Mouse (Mus musculus) liver, adult (tissue): ENCODE data around the gene Lmntd1.

ENCODE experiments used
- GATA4 ChIP-seq: IDR thresholded peaks from 2 replicates; pipeline ENCODE4 v1.6.1; 2014; ENCODE audit warnings: mild to moderate bottlenecking, low read length; ENCODE audit not compliant: insufficient replicate concordance

The Lmntd1 gene

DNA sequence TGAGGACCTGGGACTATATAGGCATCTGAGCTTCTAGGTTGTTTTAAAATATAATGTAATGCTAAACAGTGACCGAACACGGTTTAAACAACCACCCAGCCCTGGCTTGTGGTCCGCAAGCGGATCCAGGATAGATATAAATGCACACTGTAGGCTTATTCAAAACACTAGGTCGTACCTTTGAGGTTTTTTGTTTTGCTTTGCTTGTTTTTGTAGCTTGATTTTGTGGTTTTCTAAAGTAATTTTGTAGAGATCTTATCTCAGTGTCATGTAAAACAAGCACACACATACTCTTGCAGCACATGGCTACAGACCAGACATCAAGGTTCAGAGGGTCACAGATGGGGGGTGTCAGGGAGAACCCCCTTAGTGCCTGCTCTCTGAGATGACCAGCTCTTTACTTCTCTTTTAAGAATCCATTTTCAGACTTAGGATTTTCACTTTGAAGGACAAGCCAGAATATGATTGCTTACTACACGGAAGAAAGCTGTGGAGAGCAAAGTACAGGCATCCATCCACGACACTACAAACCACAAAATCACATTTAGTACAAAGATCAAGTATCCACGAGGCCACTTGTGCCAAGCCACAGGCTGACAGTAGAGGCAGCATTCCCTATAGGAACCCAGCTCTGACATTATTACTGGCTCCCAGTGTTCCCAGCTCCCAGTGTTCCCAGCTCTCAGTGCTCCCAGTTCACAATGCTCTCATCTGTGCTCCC, 196.2 kb downstream of the Lmntd1 start:
- no peak for TF ChIP-seq GATA4

DNA sequence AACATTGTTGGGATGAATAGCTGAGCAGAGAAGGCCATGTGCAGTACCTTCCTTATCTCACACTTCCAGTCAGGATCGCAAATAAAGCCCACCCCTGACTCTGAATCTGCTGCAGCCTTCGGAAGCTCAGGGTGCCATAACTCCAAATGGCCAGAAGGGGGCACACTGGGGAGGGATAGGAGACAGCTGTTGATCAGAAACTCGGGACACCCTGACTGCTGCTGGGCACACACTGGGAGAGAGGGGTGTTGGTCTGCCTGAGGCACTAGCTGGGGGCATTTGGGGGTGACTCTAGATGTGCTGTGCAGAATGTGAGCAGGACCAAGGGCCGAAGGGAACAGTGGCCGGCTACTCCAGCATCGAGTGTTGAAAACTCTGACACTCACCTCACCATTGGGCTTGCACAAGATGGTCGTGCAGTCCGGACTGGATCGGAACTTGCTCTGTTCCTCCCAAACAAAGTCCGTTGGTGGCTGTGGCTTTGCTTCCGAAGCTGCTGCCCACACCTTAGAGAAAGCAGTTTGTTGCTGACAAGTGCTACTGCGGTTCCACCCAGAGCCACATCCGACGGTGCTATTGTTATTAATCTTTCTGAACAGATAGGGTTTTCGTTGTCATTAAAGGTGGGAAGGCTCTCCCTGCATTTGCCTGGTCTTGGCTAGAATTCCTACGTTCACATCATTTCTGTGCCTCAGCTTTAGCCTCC, 197.0 kb downstream of the Lmntd1 start:
- TF ChIP-seq GATA4 = no peak

DNA sequence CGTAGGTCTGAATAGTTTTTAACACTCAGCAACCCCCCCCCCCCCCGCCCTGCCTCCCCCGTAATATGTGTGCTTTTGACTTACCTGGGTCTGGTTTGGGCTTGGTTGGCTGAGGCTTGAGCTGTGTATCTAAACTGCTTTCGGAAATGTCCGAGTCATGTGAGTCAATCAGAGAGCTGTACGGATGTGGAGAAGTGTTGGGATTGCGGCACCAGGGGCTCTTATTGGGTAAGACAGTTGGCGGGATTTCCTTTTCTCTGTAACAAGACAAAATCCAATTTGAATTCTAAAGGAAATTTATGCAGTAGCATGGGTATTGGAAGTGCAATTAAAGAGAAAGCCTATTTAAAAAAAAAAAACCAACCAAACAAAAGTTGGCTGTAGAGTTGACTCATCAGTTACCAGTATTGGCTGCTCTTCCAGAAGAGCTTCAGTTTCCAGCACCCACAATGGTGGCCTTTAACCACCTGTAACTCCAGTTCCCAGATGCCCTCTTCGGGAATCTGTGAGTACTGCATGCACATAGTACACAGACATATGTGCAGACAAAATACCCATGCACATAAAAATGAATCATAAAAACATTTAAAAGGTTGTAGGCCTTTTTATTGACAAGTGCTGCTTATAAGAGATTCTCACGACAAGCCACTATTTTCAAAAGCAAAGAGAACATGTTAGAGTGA, 209.6 kb downstream of the Lmntd1 start:
- TF ChIP-seq GATA4 = no peak

DNA sequence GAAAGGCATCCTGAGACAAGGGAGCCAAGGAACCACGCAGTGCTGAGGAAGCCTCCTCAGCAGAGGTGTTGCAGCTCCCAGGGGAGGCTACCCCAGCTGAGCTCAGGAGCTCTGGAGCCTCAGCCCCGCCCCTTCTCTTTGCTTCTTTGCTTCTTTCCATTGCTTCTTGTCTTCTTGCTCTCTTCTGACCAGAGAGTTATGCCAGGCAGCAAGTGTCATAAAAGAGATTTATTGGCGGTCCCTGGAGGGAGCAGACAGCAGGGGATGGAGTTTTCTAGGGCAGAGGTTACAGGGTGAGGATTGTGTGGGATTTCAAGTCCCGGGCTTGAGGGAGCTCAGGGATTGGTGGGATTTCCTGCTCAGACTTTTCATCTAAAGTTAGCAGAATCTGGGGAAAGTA, 213.0 kb downstream of the Lmntd1 start:
- no peak for TF ChIP-seq GATA4

DNA sequence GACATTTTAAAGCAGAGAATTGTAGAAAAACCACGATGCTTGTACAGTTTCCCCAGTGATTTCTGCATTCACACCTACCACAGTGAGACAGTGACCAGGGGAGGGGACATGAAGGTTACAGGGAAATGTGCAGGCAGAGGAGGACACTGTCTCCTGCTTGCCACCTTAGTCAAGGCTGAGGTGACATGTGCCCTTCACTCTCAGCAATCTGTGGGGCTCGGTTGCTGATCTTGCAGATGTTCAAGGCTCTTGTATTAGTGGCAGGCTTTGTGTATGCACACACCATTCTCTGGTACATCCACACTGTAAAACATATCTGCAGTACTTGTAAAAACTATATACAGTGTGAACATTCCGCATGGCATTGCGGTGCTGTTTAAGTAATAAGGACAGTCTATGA, 216.2 kb downstream of the Lmntd1 start:
- TF ChIP-seq GATA4 = no peak

DNA sequence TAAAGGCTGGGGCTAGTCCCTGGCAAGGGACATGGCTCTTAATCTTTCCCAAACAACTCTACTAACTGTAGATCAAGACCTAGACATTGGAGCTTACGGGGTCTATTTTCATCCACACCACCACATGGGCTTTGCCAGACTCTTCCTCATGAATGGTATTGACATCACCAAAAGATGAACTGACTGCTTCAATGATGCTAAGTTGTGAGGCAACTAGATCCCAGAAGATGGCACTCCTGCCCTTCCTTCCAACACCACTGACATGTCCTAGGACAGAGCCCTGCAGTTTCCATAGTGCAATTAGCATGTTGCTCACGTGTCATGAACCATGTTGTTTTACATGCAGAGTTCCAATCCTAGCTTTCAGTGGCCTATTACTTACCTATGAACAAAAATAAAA, 217.6 kb downstream of the Lmntd1 start:
- TF ChIP-seq GATA4 = no peak

DNA sequence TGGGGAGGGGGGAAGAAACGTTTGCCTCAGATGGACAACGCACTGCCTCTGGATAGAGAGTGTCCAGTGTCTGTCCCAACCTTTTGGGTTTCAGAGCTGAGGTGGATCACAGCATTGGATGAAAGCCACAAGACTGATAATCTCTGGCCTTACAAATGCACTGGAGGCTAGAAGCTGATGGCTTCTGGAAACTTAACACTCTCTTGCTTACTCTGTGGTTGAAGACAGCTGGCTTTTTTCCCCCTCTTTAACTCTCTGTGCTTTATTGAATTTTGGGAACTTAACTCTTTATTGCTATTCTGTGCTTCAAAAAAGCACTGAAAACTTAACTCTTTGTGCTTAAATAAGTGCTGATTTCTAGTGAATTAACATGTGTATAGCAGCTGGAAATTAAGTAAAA, 223.7 kb downstream of the Lmntd1 start:
- TF ChIP-seq GATA4 = no peak

DNA sequence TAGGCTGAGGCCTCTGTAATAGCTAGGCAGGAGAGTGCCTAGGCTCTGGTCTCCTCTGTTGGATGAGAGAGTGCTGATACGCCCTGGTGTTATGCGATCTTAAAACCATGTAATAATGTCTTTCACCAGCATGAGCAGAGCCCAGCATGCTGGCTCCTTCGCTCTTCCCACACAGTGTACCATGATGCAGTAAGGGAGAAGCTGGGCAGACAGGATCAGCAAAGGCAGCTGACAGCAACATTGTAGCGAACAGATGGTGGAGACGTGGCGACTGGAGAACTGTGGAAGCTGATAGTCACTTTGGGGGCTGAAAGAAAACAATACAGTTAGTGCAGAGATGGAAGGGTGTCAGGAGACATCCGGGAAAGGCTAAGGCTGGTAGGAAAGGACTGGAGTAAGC, 224.2 kb downstream of the Lmntd1 start:
- no peak for TF ChIP-seq GATA4

DNA sequence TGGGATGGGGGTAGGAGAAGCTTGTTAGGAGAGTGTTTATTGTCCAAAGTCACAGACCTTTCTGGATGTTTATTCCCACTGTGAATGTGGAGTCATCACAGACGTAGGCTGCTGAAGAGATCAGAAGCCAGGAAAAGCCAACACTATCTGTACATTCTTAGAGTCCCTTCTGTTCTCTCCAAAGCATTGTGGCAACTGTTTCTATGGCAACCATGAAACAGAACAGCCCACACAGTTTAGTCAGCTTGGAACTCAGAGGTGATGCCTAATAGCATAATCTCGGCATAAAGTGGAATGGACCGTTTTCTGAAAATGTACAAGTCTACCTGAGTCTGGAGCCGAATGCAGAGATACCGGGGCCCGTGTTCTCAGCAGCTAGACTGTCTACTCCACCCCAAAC, 226.7 kb downstream of the Lmntd1 start:
- no peak for TF ChIP-seq GATA4

DNA sequence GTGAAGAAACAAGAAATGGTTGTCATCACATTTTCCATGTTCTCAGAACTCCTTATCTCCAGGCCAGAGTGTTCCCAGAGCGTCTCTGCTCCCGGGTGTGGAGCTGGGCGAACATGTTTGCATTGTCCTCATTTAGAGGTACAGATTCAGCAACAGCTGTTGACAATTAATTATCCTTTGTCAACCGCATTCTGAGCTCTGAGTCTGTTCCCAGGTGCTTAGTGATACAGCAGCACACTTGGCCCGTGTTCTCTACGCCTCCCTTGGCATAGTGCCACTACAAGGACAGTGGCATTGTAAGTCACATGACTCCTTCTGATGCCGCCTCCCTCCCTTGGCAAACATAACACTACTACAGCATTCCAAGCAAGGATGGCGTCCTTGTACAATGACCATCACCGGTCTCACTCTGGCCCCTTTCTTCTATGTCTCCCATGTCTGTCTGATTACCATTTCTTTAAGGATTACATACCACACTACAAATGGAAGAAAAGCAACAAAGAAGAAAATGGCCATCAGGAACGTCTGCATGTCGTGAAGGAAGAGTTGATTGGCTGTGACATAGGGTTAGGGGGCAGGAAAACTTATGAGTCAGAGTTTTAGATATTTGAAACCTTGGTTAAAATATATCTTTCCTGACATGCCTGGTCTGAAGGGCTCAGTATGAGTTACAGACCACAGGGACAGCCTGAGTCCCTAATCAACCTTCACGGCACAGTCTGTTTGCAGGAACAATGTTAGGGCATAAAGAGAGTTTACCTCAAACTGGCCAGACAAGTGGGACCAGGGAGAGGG, 231.3 kb downstream of the Lmntd1 start:
- TF ChIP-seq GATA4 = no peak

DNA sequence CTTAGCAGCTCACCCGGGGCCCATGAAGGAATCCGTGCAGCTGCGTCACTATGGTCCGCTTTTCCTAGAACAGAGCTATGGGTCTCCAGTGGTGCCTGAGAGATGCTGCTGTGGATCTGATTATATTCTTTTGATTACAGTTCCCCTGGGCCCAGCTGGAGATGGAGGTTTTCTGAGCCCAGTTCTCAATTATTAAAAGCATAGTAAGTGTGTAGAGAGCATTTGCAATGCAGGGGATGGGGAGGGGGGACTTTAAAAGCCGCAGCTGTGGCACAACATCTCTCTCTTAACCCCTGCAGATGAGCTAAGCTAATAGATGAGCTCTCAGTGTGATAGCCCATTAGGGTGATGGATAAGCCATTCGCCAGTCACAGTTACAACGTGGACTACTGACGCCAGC, 233.2 kb downstream of the Lmntd1 start:
- TF ChIP-seq GATA4 = no peak

DNA sequence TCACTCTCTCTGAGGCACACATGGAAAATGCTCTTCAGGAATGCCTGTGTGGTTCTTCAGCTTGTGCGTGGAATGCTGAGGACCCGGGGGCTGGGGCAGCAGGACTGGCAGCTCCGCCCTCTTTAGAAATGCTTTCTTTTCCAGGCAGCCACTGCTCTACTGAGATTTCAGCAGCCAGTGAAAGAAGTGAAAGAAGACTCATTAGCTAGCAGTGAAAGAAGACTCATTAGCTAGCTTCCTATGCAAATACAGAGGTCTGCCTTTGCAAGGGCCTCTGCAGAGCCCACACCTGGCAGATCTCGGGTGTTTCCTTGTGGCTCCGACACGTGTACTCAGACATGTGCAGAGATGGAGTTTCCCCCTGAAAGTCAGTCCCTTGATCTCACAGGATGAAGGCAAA, 234.9 kb downstream of the Lmntd1 start:
- no peak for TF ChIP-seq GATA4

DNA sequence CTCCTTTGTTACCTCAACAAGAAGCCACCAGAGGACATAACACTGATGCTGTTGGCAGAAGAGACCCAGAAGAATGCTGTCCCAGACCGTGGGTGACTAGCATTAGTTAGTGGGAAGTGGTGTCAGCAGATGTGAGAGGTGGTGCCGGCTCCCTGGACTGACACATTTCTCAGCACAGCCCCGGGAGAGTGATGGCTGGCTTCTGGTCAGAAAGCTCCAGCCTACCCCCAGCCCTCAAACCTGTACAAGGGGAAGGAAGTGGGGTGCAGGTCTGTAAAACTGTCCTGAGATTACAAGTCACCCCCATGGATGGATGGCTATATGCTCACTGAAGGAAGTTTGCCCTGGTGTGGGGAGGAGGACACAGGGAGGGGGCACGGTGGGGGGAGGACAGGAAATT, 235.4 kb downstream of the Lmntd1 start:
- TF ChIP-seq GATA4 = no peak

DNA sequence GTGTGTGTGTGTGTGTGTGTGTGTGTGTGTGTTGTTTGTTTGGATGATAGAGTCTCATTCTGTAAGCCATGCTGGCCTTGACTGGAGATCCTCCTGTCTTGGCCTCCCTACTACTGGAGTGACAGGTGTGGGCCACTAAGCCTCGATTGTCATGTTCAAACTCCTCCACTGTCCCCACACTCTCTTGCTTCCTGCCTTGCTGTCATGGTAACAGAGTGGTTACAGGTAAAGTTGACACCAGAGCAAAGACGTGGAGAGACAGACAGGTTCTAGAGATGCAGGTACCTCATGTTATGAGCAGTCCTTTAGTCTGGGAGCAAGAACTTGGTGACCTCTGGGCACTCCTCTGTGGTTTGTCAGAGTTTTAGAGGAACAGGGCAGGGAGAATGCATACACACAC, 239.7 kb downstream of the Lmntd1 start:
- TF ChIP-seq GATA4 = no peak

DNA sequence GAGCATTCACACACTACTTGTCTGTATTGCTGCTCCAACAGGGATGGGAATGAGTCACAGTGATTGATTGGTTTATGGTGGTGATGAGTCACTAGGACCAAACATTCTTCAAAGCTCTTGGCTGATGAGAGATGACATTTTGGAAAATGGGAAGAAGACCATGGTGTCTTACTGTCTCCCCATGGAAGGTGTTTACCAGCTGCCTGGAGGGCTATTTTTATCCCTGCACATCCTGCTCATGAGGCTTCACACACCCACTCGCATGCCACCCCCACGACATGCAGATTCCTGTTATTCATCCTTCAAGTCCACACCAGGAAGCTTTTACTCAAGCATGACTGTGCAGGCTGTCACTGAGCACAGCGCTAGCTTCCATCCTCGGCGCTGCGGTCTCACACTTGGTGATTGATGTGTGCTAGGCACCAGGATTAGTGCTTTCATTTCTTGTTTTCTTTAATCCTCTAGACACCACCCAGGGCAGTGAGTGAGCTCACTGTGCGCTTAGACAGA, 240.4 kb downstream of the Lmntd1 start:
- no peak for TF ChIP-seq GATA4
